Mouse (Mus musculus): ENCODE data around the gene H2afy2.

H2afy2 gene

DNA sequence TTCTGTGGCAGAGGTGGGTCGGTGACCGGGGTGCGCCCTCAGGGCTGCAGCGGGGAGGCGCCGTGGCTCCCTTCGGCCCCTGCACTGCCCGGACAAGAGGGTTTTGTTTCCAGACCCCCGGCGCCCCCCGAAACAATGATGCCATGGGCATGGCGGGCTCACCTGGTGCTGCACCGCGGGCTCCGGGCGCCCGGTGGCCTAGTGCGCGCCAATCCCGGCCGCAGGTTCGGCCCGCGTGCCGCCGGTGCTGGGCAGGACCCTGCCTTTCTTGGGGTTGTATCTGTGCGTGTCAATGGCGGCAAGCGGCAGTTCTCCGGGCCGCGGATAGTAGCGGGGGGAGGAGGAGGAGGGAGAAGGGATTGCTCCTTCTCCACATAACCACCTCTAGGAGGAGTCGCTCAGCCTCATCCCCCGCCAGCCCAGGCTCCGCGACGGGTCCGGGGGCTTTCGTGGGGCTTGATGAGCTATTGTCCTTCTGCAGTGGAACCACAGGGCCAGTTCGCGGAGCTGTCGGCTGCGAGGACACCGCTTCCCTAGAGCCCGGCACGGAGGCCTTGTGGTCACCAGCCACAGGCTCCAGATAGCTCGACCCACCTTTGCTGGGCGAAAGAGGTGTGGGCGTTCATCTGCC, at the start of gene H2afy2:
TSS of gene H2afy2 (minus strand) at position 527 of the 631 bp plus-strand sequence.
- no peak for DNase-seq

- no peak for DNase-seq
Measured at GRCm38 (mm10) chr10:61832713-61833112, 48.8 kb upstream of the H2afy2 start.

DNA sequence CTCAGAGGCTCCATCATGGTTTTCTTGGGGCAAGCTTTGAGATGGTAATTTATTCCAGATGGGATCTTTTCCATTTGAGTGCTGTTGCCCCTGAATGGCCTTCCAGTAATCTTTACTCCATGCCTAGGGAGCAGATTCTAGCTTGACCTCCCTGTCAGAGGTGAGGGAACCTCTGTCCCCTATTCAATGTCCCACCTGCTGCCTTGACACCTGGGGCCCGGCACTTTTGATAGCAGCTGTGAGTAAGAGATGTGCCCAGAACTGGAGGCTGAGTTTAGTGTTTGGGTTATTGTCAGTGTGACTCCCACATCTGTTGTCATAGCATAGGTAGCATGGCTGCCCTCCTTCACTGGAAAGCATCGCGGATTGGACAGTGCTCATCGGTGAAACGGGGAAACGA, 47.8 kb upstream of the H2afy2 start:
- DNase-seq = no peak

DNA sequence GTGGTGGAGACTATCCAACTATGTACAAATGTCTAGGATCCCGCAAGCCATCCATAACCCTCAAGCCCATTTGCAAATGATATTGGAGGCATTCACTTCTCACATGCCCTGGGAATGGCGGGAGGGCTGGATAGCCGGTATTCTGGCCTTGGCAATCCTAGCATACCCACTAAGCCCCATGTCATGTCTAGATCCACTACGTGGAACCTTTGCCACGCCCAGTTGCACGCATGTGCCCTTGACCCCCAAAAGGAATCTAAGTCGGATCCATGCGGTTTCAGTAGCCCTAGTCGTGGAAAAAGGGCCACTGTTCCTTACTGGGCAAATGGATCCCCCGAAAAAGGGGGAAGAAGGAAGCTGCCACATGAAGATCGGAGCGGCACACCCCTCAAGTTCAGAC, 47.3 kb upstream of the H2afy2 start:
- no peak for DNase-seq

GRCm38 (mm10) chr10:61830817-61831216, 46.9 kb upstream of the H2afy2 start:
- no peak for DNase-seq

DNA sequence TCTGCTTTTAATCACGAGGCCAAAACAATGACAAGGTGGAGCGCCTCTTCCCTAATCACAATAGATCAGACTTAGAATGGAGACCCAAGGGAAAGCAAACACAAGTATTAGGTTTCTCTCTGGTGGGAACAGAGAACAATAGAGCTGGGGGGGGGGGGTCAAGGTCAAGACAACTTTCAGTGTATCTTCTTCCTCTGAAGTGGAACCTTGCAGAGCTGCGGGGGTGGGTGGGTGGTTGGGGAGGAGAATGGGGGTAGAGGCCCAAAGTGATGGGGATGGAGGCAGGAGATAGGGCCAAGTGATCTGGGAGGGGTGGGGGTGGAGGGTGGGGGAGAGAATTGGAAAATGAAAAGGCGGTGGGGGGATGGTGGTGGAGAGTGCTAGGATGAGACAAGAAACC, 45.1 kb upstream of the H2afy2 start:
- DNase-seq = no peak

- DNase-seq = no peak
Measured at GRCm38 (mm10) chr10:61827950-61828936, 44.3 kb upstream of the H2afy2 start.

DNA sequence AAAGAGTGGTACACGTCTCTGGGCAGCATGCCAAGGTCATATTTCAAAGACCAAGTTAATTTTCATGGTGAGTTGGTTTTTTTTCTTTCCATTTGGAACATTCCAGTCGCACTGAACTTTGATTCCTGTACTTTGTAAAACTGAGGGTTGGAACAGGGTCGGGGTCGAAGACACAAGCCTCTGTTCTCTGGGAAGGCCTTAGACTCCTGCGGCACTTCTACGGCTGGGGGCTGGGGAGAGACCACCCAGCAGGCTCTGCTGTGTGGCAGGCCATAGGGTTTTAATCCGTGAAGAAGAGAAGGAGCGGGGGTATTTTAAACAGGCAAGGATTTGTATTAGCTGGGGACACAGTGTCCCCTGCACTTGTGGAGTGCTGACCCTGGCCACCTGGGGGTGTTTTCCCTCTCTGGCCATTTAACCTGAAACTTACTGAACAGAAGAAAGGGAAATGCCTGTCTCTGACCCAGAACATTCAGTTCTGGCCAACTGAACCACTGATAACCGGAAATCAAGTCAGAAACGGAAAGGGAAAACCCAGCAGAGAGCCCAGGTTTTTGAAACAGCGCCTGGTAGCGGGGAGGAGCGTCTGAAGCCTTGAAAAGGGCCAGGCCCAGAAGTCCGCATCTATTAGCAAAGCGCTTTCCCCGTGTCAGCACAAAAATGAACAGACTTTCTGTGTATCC, 42.9 kb upstream of the H2afy2 start:
- DNase-seq = no peak

DNA sequence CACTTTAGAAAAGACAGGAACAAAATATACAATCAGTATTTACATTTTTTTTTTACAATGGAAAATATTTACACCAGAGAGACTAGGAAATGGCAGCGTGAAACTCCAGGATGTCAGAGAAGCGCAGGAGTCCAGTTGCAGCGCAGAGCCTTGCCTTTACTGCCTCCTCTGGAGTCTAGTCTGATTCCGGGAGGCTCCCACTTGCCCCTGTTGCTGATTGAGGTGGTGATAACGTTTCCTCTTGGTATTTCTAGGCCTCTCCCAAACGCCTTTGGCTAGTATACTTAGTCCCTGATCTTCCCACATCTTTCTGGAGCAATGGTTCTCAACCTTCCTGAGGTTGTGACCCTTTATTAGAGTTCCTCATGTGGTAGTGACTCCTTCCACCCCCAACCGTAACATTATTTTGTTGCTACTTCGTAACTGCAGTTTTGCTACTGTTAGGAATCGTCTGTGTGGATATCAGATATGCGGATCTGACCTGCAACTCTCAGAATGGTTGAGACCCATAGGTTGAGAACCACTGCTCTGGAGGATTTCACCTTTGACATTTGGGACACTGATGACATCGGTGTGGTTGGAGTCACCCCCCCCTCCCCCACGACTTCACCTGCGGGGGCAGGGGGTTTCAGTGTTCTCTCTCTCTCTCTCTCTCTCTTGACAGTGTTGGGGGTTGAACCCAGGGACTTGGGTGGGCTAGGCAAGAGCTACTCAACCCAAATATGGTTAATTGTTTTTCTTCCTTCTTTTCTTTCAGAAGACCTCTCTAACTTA, 42.2 kb upstream of the H2afy2 start:
- no peak for DNase-seq

DNA sequence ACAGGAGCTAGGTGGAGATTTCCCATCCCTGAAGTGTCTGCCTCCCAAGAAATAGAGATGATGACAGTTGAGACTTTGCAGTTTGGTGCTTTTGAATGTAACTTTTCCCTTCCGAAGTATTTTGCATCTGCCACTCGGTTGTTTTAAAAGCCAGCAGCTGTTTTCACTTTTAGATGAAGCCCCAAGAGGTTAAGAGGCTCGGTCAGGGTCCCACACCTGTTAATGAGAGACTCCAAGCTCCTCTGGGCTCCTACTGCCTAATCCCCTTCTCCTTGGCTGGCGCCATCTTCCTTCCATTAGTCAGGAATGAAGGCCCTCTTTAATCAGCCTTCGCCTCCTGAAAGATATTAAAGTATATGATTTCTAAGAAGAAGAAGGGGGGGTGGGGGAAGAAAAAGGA, 41.6 kb upstream of the H2afy2 start:
- no peak for DNase-seq

DNA sequence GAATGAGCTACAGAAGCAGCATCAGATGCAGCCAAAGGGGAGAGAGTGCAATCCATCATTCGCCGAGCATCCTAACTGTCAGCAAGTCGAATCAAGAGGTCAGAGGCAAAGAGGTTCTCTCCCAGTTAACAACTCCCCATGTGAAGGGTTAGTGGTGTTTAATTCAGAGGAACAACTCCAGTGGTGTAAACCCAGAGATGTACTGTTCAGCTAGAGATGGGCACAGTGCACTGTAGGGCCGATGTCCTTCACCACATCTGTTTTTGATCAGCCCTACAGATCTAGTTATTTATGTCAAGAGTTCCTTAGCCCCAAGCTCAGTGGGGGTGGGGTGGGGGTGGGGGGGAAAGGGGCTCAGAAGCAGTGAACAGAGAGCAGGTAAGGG, 39.8 kb upstream of the H2afy2 start:
- no peak for DNase-seq

- DNase-seq = no peak
Measured at GRCm38 (mm10) chr10:61822968-61823730, 39.2 kb upstream of the H2afy2 start.

- no peak for DNase-seq
Measured at GRCm38 (mm10) chr10:61820050-61820449, 36.1 kb upstream of the H2afy2 start.

DNA sequence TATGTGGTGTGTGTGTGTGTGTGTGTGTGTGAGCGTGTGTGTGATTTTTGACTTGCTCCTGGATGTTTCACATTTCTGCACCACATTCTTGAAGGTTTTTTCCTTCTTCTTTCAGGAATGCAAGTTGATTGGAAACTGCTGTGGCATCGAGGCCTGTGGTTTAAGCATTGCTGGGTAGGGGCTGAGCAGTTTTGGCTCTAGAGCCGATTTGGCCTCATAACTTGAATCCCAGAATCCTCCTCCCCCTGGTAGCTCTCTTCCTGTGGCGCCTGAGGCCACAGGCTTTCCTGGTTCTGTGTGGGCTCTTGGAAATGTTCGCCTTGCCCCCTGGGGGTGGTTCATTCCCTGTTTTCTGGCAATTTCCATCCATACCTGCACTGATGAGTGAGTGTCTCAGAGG, 28.0 kb upstream of the H2afy2 start:
- DNase-seq = no peak

- no peak for DNase-seq
Measured at GRCm38 (mm10) chr10:61798133-61798576, 14.2 kb upstream of the H2afy2 start.

GRCm38 (mm10) chr10:61795458-61795857, 11.5 kb upstream of the H2afy2 start:
- no peak for DNase-seq

- DNase-seq = no peak
Measured at GRCm38 (mm10) chr10:61794971-61795370, 11.0 kb upstream of the H2afy2 start.

DNA sequence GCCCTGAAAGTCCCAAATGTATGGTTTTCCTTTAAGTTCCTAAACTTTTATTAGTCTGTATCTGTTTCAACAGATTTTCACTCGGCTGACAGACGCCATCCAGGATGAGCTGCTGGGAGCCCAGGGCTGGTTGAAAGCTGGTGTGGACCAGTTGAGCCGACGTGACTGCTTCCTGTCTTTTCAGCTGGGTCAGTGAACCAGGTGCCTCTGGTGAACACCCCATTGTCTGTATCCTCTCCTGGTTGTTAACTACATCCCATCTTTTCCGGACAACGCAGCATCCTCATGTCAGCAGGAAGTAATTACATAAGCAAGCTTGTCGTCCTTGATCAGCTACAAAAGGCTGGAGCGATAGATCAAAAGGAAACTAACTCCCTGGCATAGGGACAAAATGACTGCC, 9.1 kb upstream of the H2afy2 start:
- DNase-seq = no peak

DNA sequence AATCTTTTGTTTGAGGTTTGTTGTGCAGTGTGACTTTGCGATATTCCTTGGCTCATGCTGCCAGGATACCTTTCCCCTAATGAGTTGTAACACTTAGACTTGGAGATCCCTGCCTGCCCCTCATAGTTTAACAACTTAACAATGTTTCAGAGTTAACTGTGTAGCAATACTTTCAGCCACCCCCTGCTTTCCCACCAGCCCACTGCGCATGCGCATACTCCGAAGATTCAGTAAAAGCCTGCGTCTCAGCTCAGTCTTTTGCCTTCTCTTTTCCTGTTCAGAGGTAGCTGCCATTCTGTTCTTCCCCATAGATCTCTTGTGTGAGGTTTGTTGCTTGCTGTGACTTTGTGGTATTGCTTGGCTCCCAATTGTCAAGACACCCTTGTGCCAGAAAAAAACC, 4.6 kb upstream of the H2afy2 start:
- DNase-seq = no peak

DNA sequence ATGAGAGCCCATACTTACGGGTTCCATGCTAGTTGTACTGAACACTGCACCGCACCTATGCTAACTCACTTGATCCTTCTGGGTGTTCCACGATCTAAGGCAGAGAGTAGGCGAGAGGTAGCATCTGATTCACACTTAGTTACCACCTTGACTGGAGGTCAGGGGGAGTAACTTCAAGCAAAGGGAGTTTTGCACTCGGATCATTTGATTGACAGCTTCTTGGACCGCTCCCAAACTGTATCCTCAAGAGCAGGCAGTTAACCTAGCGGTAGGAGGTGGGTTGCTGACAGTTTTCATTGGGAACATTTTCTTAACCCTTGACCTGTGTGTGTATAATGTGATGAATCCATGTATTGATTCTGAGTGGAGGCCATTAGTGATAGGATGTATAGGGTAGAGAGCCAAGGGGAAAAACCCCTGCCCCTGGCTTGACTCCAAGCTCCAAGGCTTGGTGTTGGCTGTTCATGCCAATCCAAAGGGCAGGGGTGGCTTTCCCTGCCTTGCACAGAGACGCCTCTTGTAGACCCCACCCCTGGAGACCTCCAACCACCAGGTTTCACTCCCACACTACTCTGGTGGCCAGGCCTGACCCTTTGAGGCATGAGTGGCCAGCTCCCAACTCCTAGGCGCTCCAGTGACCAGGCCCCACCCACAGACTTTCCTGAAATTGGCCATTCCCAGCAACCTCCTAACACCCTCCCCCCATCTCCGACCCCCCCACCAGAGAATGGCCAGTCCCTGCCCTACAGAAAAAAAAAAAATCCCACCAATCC, 3.8 kb upstream of the H2afy2 start:
- no peak for DNase-seq

- no peak for DNase-seq
Measured at GRCm38 (mm10) chr10:61784414-61784813, 467 bp upstream of the H2afy2 start.
